In the genomic region with DNA sequence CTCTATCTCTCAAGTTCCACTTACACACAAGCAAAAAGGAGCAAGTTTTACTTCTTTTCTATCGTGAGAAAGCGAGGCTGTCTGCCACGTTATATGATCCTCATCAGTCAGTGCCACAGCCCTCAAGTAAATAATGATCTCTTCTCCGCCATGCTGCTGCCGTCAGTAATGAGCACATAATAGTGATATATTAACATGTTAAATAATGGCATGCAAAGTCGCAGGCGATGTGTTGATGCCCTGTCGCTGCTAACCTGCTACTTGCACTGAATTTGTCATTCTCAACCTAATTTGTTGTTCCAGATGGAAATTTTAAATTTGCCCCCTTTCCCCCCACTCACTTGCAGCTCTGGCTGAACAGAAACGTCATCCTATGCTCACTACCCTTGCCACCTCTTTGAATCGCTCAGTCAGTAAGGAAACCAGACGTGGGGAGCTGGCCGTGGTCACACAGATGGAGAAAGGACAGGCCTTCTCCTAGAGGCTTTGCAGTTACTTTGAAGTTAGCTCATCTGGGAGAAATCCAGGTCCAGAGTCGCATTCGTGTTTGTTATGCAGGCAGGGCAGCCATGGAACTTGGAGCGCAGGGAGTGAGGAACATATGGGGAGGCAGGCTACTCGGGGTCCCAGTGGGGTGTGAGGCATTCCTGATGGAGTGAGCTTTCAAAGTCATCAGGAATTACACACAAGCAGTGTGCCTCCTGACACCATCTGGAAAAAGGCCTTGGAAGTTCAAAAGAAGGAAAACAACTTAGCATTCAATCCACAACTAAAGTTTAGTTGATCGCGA, we compare ENCODE assay signal across 9 mouse cellular contexts.
A peak's percentile ranks its signal among the peaks of the same experiment; 100 is the strongest.
DNase-seq lines count a peak whose midpoint lies in the region; ATAC-seq lines count a peak whose summit lies in the region.
"Had no signal": no experiment of that assay in that cellular context is flagged by ENCODE, and none has a peak within 500 bp of the region (broad histone marks: within the 10 kb centered on the region; RNA-seq: fewer than 3 reads in every experiment).

No protein-coding gene starts in this region.

- H3K9ac ChIP-seq in kidney, embryonic 15.5 days: no peak overlapping the region
- H3K9ac ChIP-seq in midbrain, embryonic 11.5 days (ENCODE audit: low read length): no peak overlapping the region
- H3K9ac ChIP-seq in liver, embryonic 11.5 days (ENCODE audit: low read depth, low read length): no peak overlapping the region

- H3K9me3 ChIP-seq in kidney, embryonic 15.5 days (replicated peaks): no peaks in the 10 kb centered on the region
- H3K9me3 ChIP-seq in midbrain, embryonic 11.5 days (ENCODE audit: control insufficient read depth, low read length): no peaks in the 10 kb centered on the region
- H3K9me3 ChIP-seq in liver, embryonic 11.5 days (ENCODE audit: control insufficient read depth, low read length): no peaks in the 10 kb centered on the region

- 0 out of 2 replicates have a peak, but pooled peaks have one; percentile 54 for ATAC-seq in kidney, embryonic 15.5 days (replicated peaks; ENCODE audit: low FRiP score)
- 0 out of 2 replicates have a peak, but pooled peaks have one; percentile 40 for ATAC-seq in midbrain, embryonic 11.5 days (ENCODE audit: low FRiP score)
- ATAC-seq in liver, embryonic 11.5 days (replicated peaks; ENCODE audit: low FRiP score): no peak

- 0 out of 2 replicates have a peak overlapping the region, but pooled peaks have one; percentile 0 for H3K27ac ChIP-seq in kidney, embryonic 15.5 days
- no peak overlapping the region for H3K27ac ChIP-seq in midbrain, embryonic 11.5 days (ENCODE audit: low read depth, low read length)
- no peak overlapping the region for H3K27ac ChIP-seq in liver, embryonic 11.5 days (ENCODE audit: low read depth, low read length)

- H3K4me1 ChIP-seq in kidney, embryonic 15.5 days: peaks cover 13% of the 10 kb centered on the region
- no peaks in the 10 kb centered on the region for H3K4me1 ChIP-seq in midbrain, embryonic 11.5 days (ENCODE audit: control insufficient read depth, insufficient read depth, low read length)
- no peaks in the 10 kb centered on the region for H3K4me1 ChIP-seq in liver, embryonic 11.5 days (replicated peaks; ENCODE audit: control insufficient read depth, insufficient read depth, low read length)

- WGBS in kidney, embryonic 15.5 days: 20% methylated on average over 18 of the region's 18 CpGs
- 61% methylated on average over 18 of the region's 18 CpGs for WGBS in midbrain, embryonic 11.5 days
- WGBS in liver, embryonic 11.5 days: 43% methylated on average over 18 of the region's 18 CpGs

- peak overlapping the region; percentile 26 for H3K4me2 ChIP-seq in kidney, embryonic 15.5 days
- H3K4me2 ChIP-seq in midbrain, embryonic 11.5 days: no peak overlapping the region
- H3K4me2 ChIP-seq in liver, embryonic 11.5 days: no peak overlapping the region

- no peak overlapping the region for H3K4me3 ChIP-seq in kidney, embryonic 15.5 days (replicated peaks)
- H3K4me3 ChIP-seq in midbrain, embryonic 11.5 days (ENCODE audit: low read depth, low read length): no peak overlapping the region
- no peak overlapping the region for H3K4me3 ChIP-seq in liver, embryonic 11.5 days (ENCODE audit: low read depth, low read length)

- H3K27me3 ChIP-seq in kidney, embryonic 15.5 days: no peaks in the 10 kb centered on the region
- H3K27me3 ChIP-seq in midbrain, embryonic 11.5 days (ENCODE audit: control insufficient read depth, insufficient read depth, low read length): no peaks in the 10 kb centered on the region
- H3K27me3 ChIP-seq in liver, embryonic 11.5 days (replicated peaks; ENCODE audit: control insufficient read depth, insufficient read depth, low read length): no peaks in the 10 kb centered on the region
- H3K27me3 ChIP-seq: CH12.LX had no signal

- H3K36me3 ChIP-seq in kidney, embryonic 15.5 days: no peaks in the 10 kb centered on the region
- no peaks in the 10 kb centered on the region for H3K36me3 ChIP-seq in midbrain, embryonic 11.5 days (ENCODE audit: control insufficient read depth, insufficient read depth, low read length)
- no peaks in the 10 kb centered on the region for H3K36me3 ChIP-seq in liver, embryonic 11.5 days (ENCODE audit: control insufficient read depth, insufficient read depth, low read length)

- intact Hi-C loops in heart, postnatal 10 days (cut with DNase I): no loop called here

- DNase-seq in kidney, postnatal 14 days: no peak
- DNase-seq in embryo, embryonic 10.5 days (ENCODE audit: low spot score): peak; percentile 59
- peak; percentile 59 for DNase-seq in forelimb bud, embryonic 11.5 days (ENCODE audit: low read depth, low spot score)
- peak; percentile 86 for DNase-seq in midbrain, embryonic 11.5 days (ENCODE audit: low spot score, missing footprints)
- DNase-seq in adrenal gland, postnatal 14 days: no peak
- no peak for DNase-seq in heart, postnatal 10 days
- no peak for DNase-seq in liver, embryonic 11.5 days (ENCODE audit: low spot score)

Comparison
In these comparisons a context has a peak if more than half of its experiments do, and no peak if none do; other contexts are left out.
1. DNase-seq: peak in embryo, embryonic 10.5 days (single experiment), forelimb bud, embryonic 11.5 days (single experiment) and midbrain, embryonic 11.5 days (single experiment); none in kidney, postnatal 14 days (single experiment), adrenal gland, postnatal 14 days (single experiment), heart, postnatal 10 days (0 of 2) and liver, embryonic 11.5 days (single experiment).